Mouse (Mus musculus): Measurements from ENCODE around the gene Mfap3l. TPM values are rescaled to one million over a fixed set of nuclear protein-coding genes. Genes with fewer than 3 reads are reported as not detected.
"Not testable (repeated sequence)": the region's sequence is repeated elsewhere in the genome, so short reads cannot be mapped to it uniquely, and the experiment has no call there.

Mfap3l gene
- total and polyA plus RNA-seq, 2 experiments, result 0.09 TPM

- Histone ChIP-seq H3K27me3 (ENCODE audit: control insufficient read depth, insufficient read depth, low read length) (peaks cover 2% of the 10 kb centered on the region; the same call in 1 of the 2 replicates), H3K79me2 (ENCODE audit: control insufficient read depth, insufficient read depth, low read length) (no peaks in the 10 kb centered on the region), H3K36me3 (ENCODE audit: control insufficient read depth, insufficient read depth, low read length) (no peaks in the 10 kb centered on the region), H3K4me1 (ENCODE audit: control insufficient read depth, insufficient read depth, low read length) (no peaks in the 10 kb centered on the region), H3K27ac (replicated peaks; ENCODE audit: insufficient read depth, low read depth, low read length) (no peak overlapping the region), H3K4me3 (ENCODE audit: insufficient read depth, low read depth, low read length) (no peak overlapping the region), H3K9ac (ENCODE audit: low read depth, low read length) (no peak overlapping the region)
- TF ChIP-seq POLR2A (IDR thresholded peaks at IDR 0.05; ENCODE audit: extremely low read depth, insufficient read depth, low read length), result no peak
- TF ChIP-seq CTCF (IDR thresholded peaks at IDR 0.05; ENCODE audit: low read depth, low read length), result no peak
- DNase-seq (ENCODE audit: extremely low read depth, low read depth, low spot score), result no peak
- WGBS, result 88% methylated on average over 6 of the region's 6 CpGs
Measured at GRCm38 (mm10) chr8:60658114-60658500, 25.5 kb downstream of the Mfap3l start.

- H3K27me3 ChIP-seq (ENCODE audit: control insufficient read depth, insufficient read depth, low read length); H3K4me1 ChIP-seq (ENCODE audit: control insufficient read depth, insufficient read depth, low read length); H3K9ac ChIP-seq (ENCODE audit: low read depth, low read length); DNase-seq (ENCODE audit: extremely low read depth, low read depth, low spot score); H3K27ac ChIP-seq (replicated peaks; ENCODE audit: insufficient read depth, low read depth, low read length); H3K4me3 ChIP-seq (ENCODE audit: insufficient read depth, low read depth, low read length); H3K79me2 ChIP-seq (ENCODE audit: control insufficient read depth, insufficient read depth, low read length); H3K36me3 ChIP-seq (ENCODE audit: control insufficient read depth, insufficient read depth, low read length): not testable (repeated sequence)
- 60% methylated on average over 2 of the region's 2 CpGs for WGBS
Measured at GRCm38 (mm10) chr8:60658686-60659085, 26.1 kb downstream of the Mfap3l start.

GRCm38 (mm10) chr8:60659721-60660120, 27.1 kb downstream of the Mfap3l start:
- Histone ChIP-seq H3K4me3 (ENCODE audit: insufficient read depth, low read depth, low read length) (no peak overlapping the region), H3K27ac (replicated peaks; ENCODE audit: insufficient read depth, low read depth, low read length) (no peak overlapping the region), H3K79me2 (ENCODE audit: control insufficient read depth, insufficient read depth, low read length) (no peaks in the 10 kb centered on the region), H3K36me3 (ENCODE audit: control insufficient read depth, insufficient read depth, low read length) (no peaks in the 10 kb centered on the region), H3K27me3 (ENCODE audit: control insufficient read depth, insufficient read depth, low read length) (peaks cover 2% of the 10 kb centered on the region; the same call in 1 of the 2 replicates), H3K4me1 (ENCODE audit: control insufficient read depth, insufficient read depth, low read length) (no peaks in the 10 kb centered on the region), H3K9ac (ENCODE audit: low read depth, low read length) (no peak overlapping the region)
- TF ChIP-seq CTCF (IDR thresholded peaks at IDR 0.05; ENCODE audit: low read depth, low read length) (no peak), POLR2A (IDR thresholded peaks at IDR 0.05; ENCODE audit: extremely low read depth, insufficient read depth, low read length) (no peak)
- DNase-seq (ENCODE audit: extremely low read depth, low read depth, low spot score), result no peak
- WGBS, result 90% methylated on average over 8 of the region's 8 CpGs

GRCm38 (mm10) chr8:60661191-60661590, 28.6 kb downstream of the Mfap3l start:
- no peak overlapping the region for H3K27ac ChIP-seq (replicated peaks; ENCODE audit: insufficient read depth, low read depth, low read length)
- H3K79me2 ChIP-seq (ENCODE audit: control insufficient read depth, insufficient read depth, low read length), result no peaks in the 10 kb centered on the region
- H3K4me3 ChIP-seq (ENCODE audit: insufficient read depth, low read depth, low read length), result no peak overlapping the region
- TF ChIP-seq POLR2A (IDR thresholded peaks at IDR 0.05; ENCODE audit: extremely low read depth, insufficient read depth, low read length) (no peak), CTCF (IDR thresholded peaks at IDR 0.05; ENCODE audit: low read depth, low read length) (no peak)
- no peak for DNase-seq (ENCODE audit: extremely low read depth, low read depth, low spot score)
- H3K27me3 ChIP-seq (ENCODE audit: control insufficient read depth, insufficient read depth, low read length), result peaks cover 2% of the 10 kb centered on the region; the same call in 1 of the 2 replicates
- no peaks in the 10 kb centered on the region for H3K36me3 ChIP-seq (ENCODE audit: control insufficient read depth, insufficient read depth, low read length)
- WGBS, result 89% methylated on average over 2 of the region's 2 CpGs
- no peaks in the 10 kb centered on the region for H3K4me1 ChIP-seq (ENCODE audit: control insufficient read depth, insufficient read depth, low read length)
- no peak overlapping the region for H3K9ac ChIP-seq (ENCODE audit: low read depth, low read length)

GRCm38 (mm10) chr8:60663552-60663951, 30.9 kb downstream of the Mfap3l start:
- H3K4me3 ChIP-seq (ENCODE audit: insufficient read depth, low read depth, low read length), result no peak overlapping the region

GRCm38 (mm10) chr8:60665821-60666220, 33.2 kb downstream of the Mfap3l start:
- Histone ChIP-seq H3K9ac (ENCODE audit: low read depth, low read length) (no peak overlapping the region), H3K4me3 (ENCODE audit: insufficient read depth, low read depth, low read length) (no peak overlapping the region), H3K4me1 (ENCODE audit: control insufficient read depth, insufficient read depth, low read length) (no peaks in the 10 kb centered on the region), H3K27ac (replicated peaks; ENCODE audit: insufficient read depth, low read depth, low read length) (no peak overlapping the region), H3K27me3 (ENCODE audit: control insufficient read depth, insufficient read depth, low read length) (no peaks in the 10 kb centered on the region), H3K79me2 (ENCODE audit: control insufficient read depth, insufficient read depth, low read length) (no peaks in the 10 kb centered on the region), H3K36me3 (ENCODE audit: control insufficient read depth, insufficient read depth, low read length) (no peaks in the 10 kb centered on the region)
- TF ChIP-seq CTCF (IDR thresholded peaks at IDR 0.05; ENCODE audit: low read depth, low read length) (no peak), POLR2A (IDR thresholded peaks at IDR 0.05; ENCODE audit: extremely low read depth, insufficient read depth, low read length) (no peak)
- DNase-seq (ENCODE audit: extremely low read depth, low read depth, low spot score), result peak; percentile 49
- 61% methylated on average over 4 of the region's 4 CpGs for WGBS

More at GRCm38 (mm10) chr8:60663552-60663951, 30.9 kb downstream of the Mfap3l start:
- H3K79me2 ChIP-seq (ENCODE audit: control insufficient read depth, insufficient read depth, low read length), result no peaks in the 10 kb centered on the region
- no peaks in the 10 kb centered on the region for H3K4me1 ChIP-seq (ENCODE audit: control insufficient read depth, insufficient read depth, low read length)
- H3K27ac ChIP-seq (replicated peaks; ENCODE audit: insufficient read depth, low read depth, low read length), result no peak overlapping the region
- TF ChIP-seq POLR2A (IDR thresholded peaks at IDR 0.05; ENCODE audit: extremely low read depth, insufficient read depth, low read length) (no peak), CTCF (IDR thresholded peaks at IDR 0.05; ENCODE audit: low read depth, low read length) (no peak)
- no peak overlapping the region for H3K9ac ChIP-seq (ENCODE audit: low read depth, low read length)
- no peak for DNase-seq (ENCODE audit: extremely low read depth, low read depth, low spot score)
- no peaks in the 10 kb centered on the region for H3K36me3 ChIP-seq (ENCODE audit: control insufficient read depth, insufficient read depth, low read length)
- peaks cover 2% of the 10 kb centered on the region; the same call in 1 of the 2 replicates for H3K27me3 ChIP-seq (ENCODE audit: control insufficient read depth, insufficient read depth, low read length)
- 69% methylated on average over 5 of the region's 5 CpGs for WGBS
